Mouse (Mus musculus) CH12.LX (cell line): ENCODE data around the gene Spata31d1b.

Source experiments
- BHLHE40 ChIP-seq: IDR thresholded peaks from 2 replicates; pipeline ENCODE4 v1.6.1; 2011; ENCODE audit warnings: mild to moderate bottlenecking, low read depth, low read length, improper control_type of control experiment
- CTCF ChIP-seq, 2 experiments: IDR thresholded peaks in 1 of 2; conservative IDR thresholded peaks in 1 of 2; 2 replicates each; pipeline ENCODE4 v1.5.1; 2011 to 2012; ENCODE audit warnings: low read depth in 2 of 2, low read length in 2 of 2, improper control_type of control experiment in 1 of 2, inconsistent platforms in 1 of 2, mild to moderate bottlenecking in 1 of 2, moderate library complexity in 1 of 2
- MYC ChIP-seq: IDR thresholded peaks from 2 replicates; pipeline ENCODE4 v1.6.1; 2011; ENCODE audit warnings: low read depth, mild to moderate bottlenecking, improper control_type of control experiment, low read length
- SIN3A ChIP-seq: IDR thresholded peaks from 2 replicates; pipeline ENCODE4 v1.6.1; 2012; ENCODE audit warnings: low read length, improper control_type of control experiment, inconsistent platforms
- USF1 ChIP-seq: IDR thresholded peaks from 2 replicates; pipeline ENCODE4 v1.6.1; 2014; ENCODE audit warnings: low read depth, mild to moderate bottlenecking, inconsistent platforms, low read length, improper control_type of control experiment
- USF2 ChIP-seq: conservative IDR thresholded peaks from 2 replicates; pipeline ENCODE4 v1.6.1; 2011; ENCODE audit warnings: low read depth, low read length, improper control_type of control experiment

GRCm38 (mm10) chr13:59719475-59719874 lies 7.4 kb downstream of the Spata31d1b start:
- TF ChIP-seq MYC: no peak
- no peak for TF ChIP-seq CTCF (conservative IDR thresholded peaks at IDR 0.05 in 1 of 2, IDR thresholded peaks at IDR 0.05 in 1 of 2; ENCODE audit: low read depth in 2 of 2, low read length in 2 of 2)
- no peak for TF ChIP-seq BHLHE40
- no peak for TF ChIP-seq USF1
- TF ChIP-seq SIN3A: no peak
- TF ChIP-seq USF2: no peak
